Mouse (Mus musculus) E14TG2a.4 (cell line): ENCODE measurements around the gene Dapp1.

Experiments
- CTCF ChIP-seq: conservative IDR thresholded peaks from 2 replicates; pipeline ENCODE4 v1.5.1; 2014; ENCODE audit warnings: low read length
- NANOG ChIP-seq: IDR thresholded peaks from 2 replicates; pipeline ENCODE4 v1.6.1; 2014; ENCODE audit warnings: borderline replicate concordance, low read length, mixed read lengths

GRCm38 (mm10) chr3:137936541-137936940, 44.8 kb downstream of the Dapp1 start:
- TF ChIP-seq CTCF (no peak), NANOG (no peak)
